In the genomic region with DNA sequence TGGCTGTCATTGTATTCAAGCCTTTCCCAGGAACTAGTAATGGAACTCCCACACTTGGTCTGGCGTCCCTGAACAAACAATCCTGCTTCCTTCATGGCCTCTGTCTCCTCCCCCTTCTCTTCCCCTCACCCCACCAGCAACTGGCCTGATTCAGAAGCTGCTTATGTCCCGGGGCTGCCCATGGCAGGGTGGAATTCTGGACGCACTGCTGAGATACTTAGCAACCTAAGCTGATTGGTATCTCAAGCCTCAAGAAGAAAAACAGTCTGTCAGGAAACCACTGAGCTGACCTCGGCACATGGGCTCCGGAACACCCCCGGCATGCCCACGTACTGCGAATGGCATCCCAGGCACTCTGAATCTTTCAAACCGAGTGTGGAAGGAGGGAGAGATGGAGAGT, we compare ENCODE assay signal across 8 mouse cellular contexts. TPM values are rescaled to one million over a fixed set of nuclear protein-coding genes. Genes with fewer than 3 reads are reported as not detected.
DNase-seq lines count a peak whose midpoint lies in the region; ATAC-seq lines count a peak whose summit lies in the region.

No protein-coding gene starts in this region.

- DNase-seq in forebrain, embryonic 14.5 days (ENCODE audit: low spot score): no peak
- peak; percentile 65 for DNase-seq in lung, postnatal 10 days
- no peak for DNase-seq in left cerebral cortex, adult 11 months (ENCODE audit: low spot score)
- DNase-seq in right cerebral cortex, postnatal 10 days (ENCODE audit: low spot score in 2 of 2): no peak

- no peaks in the 10 kb centered on the region for H3K27me3 ChIP-seq in forebrain, embryonic 13.5 days
- H3K27me3 ChIP-seq in forebrain, embryonic 14.5 days (replicated peaks; ENCODE audit: control insufficient read depth, insufficient read depth, low read length): no peaks in the 10 kb centered on the region
- H3K27me3 ChIP-seq in hindbrain, embryonic 12.5 days: no peaks in the 10 kb centered on the region

- no peak overlapping the region for H3K4me2 ChIP-seq in forebrain, embryonic 13.5 days
- no peak overlapping the region for H3K4me2 ChIP-seq in forebrain, embryonic 14.5 days (ENCODE audit: low read length)
- 0 out of 2 replicates have a peak overlapping the region, but pooled peaks have one; percentile 4 for H3K4me2 ChIP-seq in hindbrain, embryonic 12.5 days (replicated peaks)

- H3K4me1 ChIP-seq in forebrain, embryonic 13.5 days: peaks cover 18% of the 10 kb centered on the region
- peaks cover 12% of the 10 kb centered on the region; the same call in 1 of the 2 replicates for H3K4me1 ChIP-seq in forebrain, embryonic 14.5 days (ENCODE audit: control insufficient read depth, insufficient read depth, low read length)
- peaks cover 34% of the 10 kb centered on the region for H3K4me1 ChIP-seq in hindbrain, embryonic 12.5 days

- H3K27ac ChIP-seq in forebrain, embryonic 13.5 days: peak overlapping the region; percentile 25; the same call in 1 of the 2 replicates
- H3K27ac ChIP-seq in forebrain, embryonic 14.5 days (ENCODE audit: low read depth, low read length): no peak overlapping the region
- peak overlapping the region; percentile 64 for H3K27ac ChIP-seq in hindbrain, embryonic 12.5 days

- H3K9me3 ChIP-seq in forebrain, embryonic 13.5 days (replicated peaks): no peaks in the 10 kb centered on the region
- H3K9me3 ChIP-seq in forebrain, embryonic 14.5 days (replicated peaks; ENCODE audit: control insufficient read depth, low read length): no peaks in the 10 kb centered on the region
- H3K9me3 ChIP-seq in hindbrain, embryonic 12.5 days (replicated peaks): no peaks in the 10 kb centered on the region

- 49% methylated on average over 9 of the region's 9 CpGs for WGBS in forebrain, embryonic 13.5 days
- 52% methylated on average over 9 of the region's 9 CpGs for WGBS in forebrain, embryonic 14.5 days
- 37% methylated on average over 9 of the region's 9 CpGs for WGBS in hindbrain, embryonic 12.5 days

- H3K9ac ChIP-seq in forebrain, embryonic 13.5 days: no peak overlapping the region
- H3K9ac ChIP-seq in forebrain, embryonic 14.5 days (ENCODE audit: low read length): no peak overlapping the region
- no peak overlapping the region for H3K9ac ChIP-seq in hindbrain, embryonic 12.5 days

- H3K36me3 ChIP-seq in forebrain, embryonic 13.5 days (ENCODE audit: poor library complexity, severe bottlenecking): no peaks in the 10 kb centered on the region
- no peaks in the 10 kb centered on the region for H3K36me3 ChIP-seq in forebrain, embryonic 14.5 days (ENCODE audit: control insufficient read depth, insufficient read depth, low read length)
- peaks cover 5% of the 10 kb centered on the region for H3K36me3 ChIP-seq in hindbrain, embryonic 12.5 days

- H3K4me3 ChIP-seq in forebrain, embryonic 13.5 days: no peak overlapping the region
- H3K4me3 ChIP-seq in forebrain, embryonic 14.5 days (ENCODE audit: low read depth, low read length): no peak overlapping the region
- no peak overlapping the region for H3K4me3 ChIP-seq in hindbrain, embryonic 12.5 days

- peak; percentile 51; the same call in 1 of the 2 replicates for ATAC-seq in forebrain, embryonic 13.5 days
- ATAC-seq in forebrain, embryonic 14.5 days: no peak
- ATAC-seq in common myeloid progenitor, adult 5-6 weeks (replicated peaks; ENCODE audit: low read depth, poor library complexity, severe bottlenecking): peak; percentile 73
- 0 out of 2 replicates have a peak, but pooled peaks have one; percentile 41 for ATAC-seq in hindbrain, embryonic 12.5 days (ENCODE audit: low FRiP score)
- no peak for ATAC-seq in monocyte, adult 5-6 weeks (replicated peaks; ENCODE audit: insufficient number of reproducible peaks, low FRiP score, low TSS enrichment, poor library complexity, severe bottlenecking)

RNA-seq across cellular contexts. Expression of gene Lpcat2, which starts 7.8 kb away (rescaled TPM):
- polyA plus RNA-seq in forebrain, embryonic 13.5 days (2015; fragmentation: Nextera tagmentation; extraction: Ambion mirVana): 4.1 and 4.6 TPM in 2 replicates
- polyA plus RNA-seq in forebrain, embryonic 14.5 days (2014; fragmentation: Nextera tagmentation; extraction: Ambion mirVana): 5.1 and 7.4 TPM in 2 replicates
- 15.2 and 16.8 TPM in 2 replicates for total RNA-seq in common myeloid progenitor, adult 5-6 weeks (2017)
- polyA plus RNA-seq in hindbrain, embryonic 12.5 days (2016; fragmentation: Nextera tagmentation; extraction: Ambion mirVana): 6.6 and 9.2 TPM in 2 replicates
- total RNA-seq in monocyte, adult 5-6 weeks (2017): 58.6 to 98.4 TPM (median 96.3 TPM) in 3 replicates

RNA-seq across cellular contexts. Expression of gene Mmp2, which starts 20.2 kb away (rescaled TPM):
- 9.3 and 9.5 TPM in 2 replicates for polyA plus RNA-seq in forebrain, embryonic 13.5 days (2015; fragmentation: Nextera tagmentation; extraction: Ambion mirVana)
- polyA plus RNA-seq in forebrain, embryonic 14.5 days (2014; fragmentation: Nextera tagmentation; extraction: Ambion mirVana): 14.5 and 15.8 TPM in 2 replicates
- total RNA-seq in common myeloid progenitor, adult 5-6 weeks (2017): 2.3 and 4.9 TPM in 2 replicates
- polyA plus RNA-seq in hindbrain, embryonic 12.5 days (2016; fragmentation: Nextera tagmentation; extraction: Ambion mirVana): 107 and 111 TPM in 2 replicates
- total RNA-seq in monocyte, adult 5-6 weeks (2017): 0.32 TPM in 1 of 3 replicates, not detected in the others

RNA-seq across cellular contexts. Expression of gene Capns2, which starts 53.9 kb away (rescaled TPM):
- not detected in 2 replicates for polyA plus RNA-seq in forebrain, embryonic 13.5 days (2015; fragmentation: Nextera tagmentation; extraction: Ambion mirVana)
- not detected in 2 replicates for polyA plus RNA-seq in forebrain, embryonic 14.5 days (2014; fragmentation: Nextera tagmentation; extraction: Ambion mirVana)
- 1.4 and 1.9 TPM in 2 replicates for total RNA-seq in common myeloid progenitor, adult 5-6 weeks (2017)
- 0.36 and 0.47 TPM in 2 replicates for polyA plus RNA-seq in hindbrain, embryonic 12.5 days (2016; fragmentation: Nextera tagmentation; extraction: Ambion mirVana)
- 0.75 to 4.6 TPM (median 2.7 TPM) in 3 replicates for total RNA-seq in monocyte, adult 5-6 weeks (2017)

Comparison
In these comparisons a context has a peak if more than half of its experiments do, and no peak if none do; other contexts are left out.
1. ATAC-seq: peak in forebrain, embryonic 13.5 days (single experiment), common myeloid progenitor, adult 5-6 weeks (single experiment) and hindbrain, embryonic 12.5 days (single experiment); none in forebrain, embryonic 14.5 days (single experiment) and monocyte, adult 5-6 weeks (single experiment).